Mouse (Mus musculus) T-cell, adult 2 months (primary cell): ENCODE measurements around the gene Sik3.
A peak's percentile ranks its signal among the peaks of the same experiment; 100 is the strongest.
"Not testable (repeated sequence)": the region's sequence is repeated elsewhere in the genome, so short reads cannot be mapped to it uniquely, and the experiment has no call there.

Experiments
- DNase-seq: peaks from one replicate; pipeline ENCODE4 v3.0.0; 2022; ENCODE audit warnings: low spot score

The Sik3 gene

GRCm38 (mm10) chr9:46152067-46153015 lies 139.7 kb downstream of the Sik3 start:
- no peak for DNase-seq

GRCm38 (mm10) chr9:46154469-46154868 lies 141.8 kb downstream of the Sik3 start:
- peak; percentile 24 for DNase-seq

- DNase-seq = no peak
Observed at GRCm38 (mm10) chr9:46155026-46155425, 142.4 kb downstream of the Sik3 start.

DNA sequence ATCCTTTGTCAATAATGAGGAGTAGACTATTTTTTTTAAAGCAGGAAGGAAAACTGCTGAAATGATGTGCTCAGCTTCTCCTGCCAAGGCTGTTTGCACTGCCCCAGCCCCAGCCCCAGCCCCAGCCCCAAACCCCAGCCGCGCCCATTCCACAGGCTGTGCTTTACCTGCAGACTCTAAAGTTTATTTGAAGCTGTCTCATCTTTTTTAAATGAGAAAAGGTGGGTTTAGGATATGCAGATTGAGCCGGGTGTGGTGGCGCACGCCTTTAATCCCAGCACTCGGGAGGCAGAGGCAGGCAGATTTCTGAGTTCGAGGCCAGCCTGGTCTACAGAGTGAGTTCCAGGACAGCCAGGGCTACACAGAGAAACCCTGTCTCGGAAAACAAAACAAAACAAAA lies 143.2 kb downstream of the Sik3 start:
- DNase-seq = not testable (repeated sequence)

- no peak for DNase-seq
Observed at GRCm38 (mm10) chr9:46156711-46157110, 144.1 kb downstream of the Sik3 start.

DNA sequence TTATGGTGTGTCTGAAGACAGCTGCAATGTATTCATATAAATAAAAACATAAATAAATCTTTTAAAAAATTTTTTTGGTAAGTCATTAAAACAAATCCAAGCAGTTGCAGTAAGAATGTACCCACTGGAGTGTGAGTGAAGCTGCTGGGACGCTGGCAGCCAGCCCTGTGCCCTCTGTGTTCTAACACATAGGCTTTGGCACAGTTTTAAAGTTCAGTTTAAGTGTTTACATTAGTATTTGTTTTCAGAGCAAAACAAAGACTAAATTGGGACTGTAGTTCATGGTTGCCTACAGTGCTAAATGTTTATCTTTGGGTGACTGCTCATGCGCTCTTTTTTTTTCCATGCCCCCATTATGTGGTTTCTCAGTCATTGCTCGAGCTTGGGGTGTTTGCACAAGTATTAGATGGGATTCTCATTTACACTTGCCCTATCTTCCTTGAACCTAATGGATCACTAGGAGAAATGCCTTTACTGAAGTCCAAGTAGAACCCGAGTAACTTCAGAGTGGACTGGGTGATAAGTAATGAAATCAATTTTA lies 145.7 kb downstream of the Sik3 start:
- DNase-seq = no peak

DNA sequence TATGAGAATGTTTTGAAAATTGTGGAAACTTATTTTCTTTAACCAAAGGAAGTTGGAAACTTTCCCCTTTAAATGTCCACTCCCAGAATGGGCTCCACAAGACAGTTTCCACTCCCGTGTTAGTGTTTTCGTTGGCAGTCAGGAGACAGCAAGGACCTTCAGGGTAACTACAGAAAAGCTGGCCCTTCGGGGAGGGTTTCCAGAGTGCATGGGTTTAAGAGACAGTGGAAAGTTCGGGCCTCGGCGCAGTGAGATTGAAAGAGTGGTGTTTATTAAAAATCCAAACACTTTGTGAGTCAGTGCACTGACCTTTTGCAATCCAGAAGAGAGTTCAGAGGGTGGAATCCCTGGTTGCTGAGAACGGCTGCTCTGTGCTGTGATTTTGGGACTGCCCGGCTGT lies 150.8 kb downstream of the Sik3 start:
- DNase-seq = no peak

GRCm38 (mm10) chr9:46168802-46169201 lies 156.2 kb downstream of the Sik3 start:
- DNase-seq = no peak

GRCm38 (mm10) chr9:46172251-46172650 lies 159.6 kb downstream of the Sik3 start:
- DNase-seq = peak; percentile 30

GRCm38 (mm10) chr9:46172953-46173352 lies 160.3 kb downstream of the Sik3 start:
- no peak for DNase-seq

DNA sequence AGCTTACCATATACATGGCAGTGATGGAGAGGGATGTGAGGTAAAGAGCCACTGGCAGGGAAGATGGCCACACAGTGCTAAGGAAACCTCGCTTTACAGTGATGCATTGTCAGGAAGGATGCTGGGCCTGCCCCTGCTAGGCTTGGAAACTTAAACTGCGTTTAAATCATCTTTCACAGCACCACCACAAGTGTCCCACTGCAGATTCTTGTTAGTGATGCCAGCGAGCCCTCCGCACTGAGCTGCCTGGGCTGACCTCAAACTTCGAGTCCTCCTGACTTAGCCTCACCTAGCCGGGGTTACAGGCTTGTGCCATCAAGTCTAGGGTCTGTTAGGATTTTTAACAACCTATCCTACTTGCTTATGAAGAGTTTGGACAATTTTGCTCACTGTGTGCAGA lies 161.3 kb downstream of the Sik3 start:
- DNase-seq = no peak

- no peak for DNase-seq
Observed at GRCm38 (mm10) chr9:46174770-46175294, 162.2 kb downstream of the Sik3 start.

GRCm38 (mm10) chr9:46175300-46175699 lies 162.7 kb downstream of the Sik3 start:
- peak; percentile 95 for DNase-seq

- peak; percentile 85 for DNase-seq
Observed at GRCm38 (mm10) chr9:46175938-46176375, 163.3 kb downstream of the Sik3 start.

GRCm38 (mm10) chr9:46176613-46177012 lies 164.0 kb downstream of the Sik3 start:
- DNase-seq = peak; percentile 28

- DNase-seq = no peak
Observed at GRCm38 (mm10) chr9:46178595-46178994, 166.0 kb downstream of the Sik3 start.

- peak; percentile 12 for DNase-seq
Observed at GRCm38 (mm10) chr9:46181297-46181696, 168.7 kb downstream of the Sik3 start.

GRCm38 (mm10) chr9:46184542-46184941 lies 171.9 kb downstream of the Sik3 start:
- DNase-seq = no peak

- peak; percentile 60 for DNase-seq
Observed at GRCm38 (mm10) chr9:46185191-46185590, 172.6 kb downstream of the Sik3 start.

GRCm38 (mm10) chr9:46186387-46186786 lies 173.8 kb downstream of the Sik3 start:
- no peak for DNase-seq

- DNase-seq = no peak
Observed at GRCm38 (mm10) chr9:46188370-46188769, 175.8 kb downstream of the Sik3 start.

DNA sequence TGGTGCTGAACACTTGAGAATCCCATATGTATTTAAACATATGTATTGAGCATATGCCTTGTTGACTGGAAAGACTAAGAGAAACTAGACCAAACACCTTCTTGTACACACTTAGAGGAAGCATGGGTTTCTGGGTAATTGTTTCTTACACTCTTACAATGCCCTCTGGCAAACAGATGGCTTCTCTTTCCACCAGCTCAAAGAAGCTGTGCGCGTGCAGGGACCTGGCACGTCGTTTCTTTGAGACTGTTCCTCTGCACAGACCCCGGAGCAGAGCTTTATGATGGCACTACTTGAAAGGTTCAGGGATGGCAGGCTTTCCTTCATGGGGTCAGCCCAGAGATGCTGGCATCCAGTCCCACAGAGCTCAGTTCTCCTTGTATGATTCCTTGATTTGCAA lies 176.3 kb downstream of the Sik3 start:
- no peak for DNase-seq

GRCm38 (mm10) chr9:46189381-46189780 lies 176.8 kb downstream of the Sik3 start:
- no peak for DNase-seq
